Mouse (Mus musculus) ovary, postnatal 36 days (tissue): Measurements from ENCODE around the gene Dctn2.
A peak's percentile ranks its signal among the peaks of the same experiment; 100 is the strongest.

Experiments used
- DNase-seq: peaks from one replicate; pipeline ENCODE4 v3.0.0; 2022; ENCODE audit warnings: low spot score, mixed read lengths

Dctn2 gene

GRCm38 (mm10) chr10:127263631-127264030, 2.5 kb upstream of the Dctn2 start:
- no peak for DNase-seq

- no peak for DNase-seq
Observed at GRCm38 (mm10) chr10:127264336-127264735, 1.8 kb upstream of the Dctn2 start.

- no peak for DNase-seq
Observed at GRCm38 (mm10) chr10:127264971-127265370, 1.2 kb upstream of the Dctn2 start.

GRCm38 (mm10) chr10:127265727-127266111, 449 bp upstream of the Dctn2 start:
- no peak for DNase-seq

GRCm38 (mm10) chr10:127267318-127267717, 1.1 kb downstream of the Dctn2 start:
- no peak for DNase-seq

GRCm38 (mm10) chr10:127268401-127268800, 2.2 kb downstream of the Dctn2 start:
- DNase-seq = no peak

DNA sequence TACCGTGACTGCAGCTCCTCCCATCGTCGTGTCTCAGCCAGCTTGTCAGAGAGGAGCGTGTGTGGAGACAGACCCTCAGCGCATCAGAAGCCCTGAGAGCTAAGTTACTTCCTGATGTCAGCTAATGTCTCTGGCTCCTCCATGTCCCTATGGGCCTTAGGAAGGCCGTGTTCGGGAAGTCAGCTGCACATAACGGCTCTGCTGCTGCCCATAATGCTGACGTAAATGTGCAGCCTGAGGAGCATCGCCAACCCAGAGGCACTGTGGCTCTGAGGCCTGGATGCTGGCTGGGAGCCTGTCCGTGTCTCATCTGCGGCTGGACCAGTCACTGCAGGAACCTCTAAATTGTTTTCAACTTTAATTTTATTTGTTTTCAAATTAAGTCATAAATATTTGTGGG, 2.9 kb downstream of the Dctn2 start:
- no peak for DNase-seq

DNA sequence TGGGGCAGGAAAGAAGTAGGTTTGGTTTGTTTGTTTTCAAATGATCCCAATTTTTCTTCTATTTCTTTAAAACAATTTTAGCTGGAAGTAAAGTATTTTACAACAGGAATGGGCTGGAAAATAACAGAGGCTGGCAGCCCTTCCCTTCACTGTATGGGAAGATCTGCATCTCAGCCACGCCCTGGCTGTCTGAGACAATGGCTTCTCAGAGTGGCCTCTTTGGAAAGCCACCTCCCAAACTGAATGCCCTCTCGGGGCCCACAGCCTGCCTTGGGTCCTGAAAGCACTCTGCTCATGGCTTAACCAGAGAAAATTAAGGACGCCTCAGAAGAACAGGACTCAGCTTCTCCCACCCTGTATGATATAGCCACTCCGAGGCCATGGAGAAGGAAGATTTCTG, 3.7 kb downstream of the Dctn2 start:
- DNase-seq = no peak

GRCm38 (mm10) chr10:127272371-127272770, 6.2 kb downstream of the Dctn2 start:
- no peak for DNase-seq

- DNase-seq = no peak
Observed at GRCm38 (mm10) chr10:127274261-127275022, 8.3 kb downstream of the Dctn2 start.

DNA sequence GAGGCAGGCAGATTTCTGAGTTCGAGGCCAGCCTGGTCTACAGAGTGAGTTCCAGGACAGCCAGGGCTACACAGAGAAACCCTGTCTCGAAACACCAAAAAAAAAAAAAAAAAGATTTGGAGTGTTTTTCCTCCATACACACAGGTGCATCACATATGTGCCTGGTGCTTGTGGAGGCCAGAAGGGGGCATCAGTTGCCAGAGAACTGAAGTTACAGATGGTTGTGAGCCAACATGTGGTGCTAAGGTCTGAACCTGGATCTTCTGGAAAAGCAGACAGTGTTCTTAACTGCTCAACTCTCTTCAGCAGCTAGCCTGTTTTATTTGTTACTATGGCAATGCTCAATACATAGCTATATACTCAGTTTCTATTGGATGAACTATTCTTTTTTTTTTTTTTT, 13.6 kb downstream of the Dctn2 start:
- DNase-seq = no peak

DNA sequence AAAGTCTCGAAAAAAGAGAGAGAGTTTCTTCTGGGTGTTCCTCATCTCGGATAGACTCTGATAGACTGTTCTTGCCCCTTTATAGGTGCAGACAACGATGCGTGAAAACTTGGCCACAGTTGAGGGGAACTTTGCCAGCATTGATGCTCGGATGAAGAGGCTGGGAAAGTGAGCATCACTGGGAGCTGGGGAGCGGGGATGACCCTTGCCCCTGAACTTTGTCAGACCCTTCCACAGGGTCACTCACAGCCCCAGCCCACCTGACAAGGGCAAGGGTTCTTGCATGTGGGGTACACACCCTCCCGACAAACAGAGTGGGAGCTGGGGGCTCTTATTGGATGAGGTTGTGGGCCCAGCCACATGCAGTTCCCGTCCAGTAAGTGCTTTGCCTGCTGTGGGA, 15.1 kb downstream of the Dctn2 start:
- no peak for DNase-seq

GRCm38 (mm10) chr10:127282620-127283215, 16.6 kb downstream of the Dctn2 start:
- peak; percentile 44 for DNase-seq

GRCm38 (mm10) chr10:127284105-127284622, 18.0 kb downstream of the Dctn2 start:
- DNase-seq = no peak

DNA sequence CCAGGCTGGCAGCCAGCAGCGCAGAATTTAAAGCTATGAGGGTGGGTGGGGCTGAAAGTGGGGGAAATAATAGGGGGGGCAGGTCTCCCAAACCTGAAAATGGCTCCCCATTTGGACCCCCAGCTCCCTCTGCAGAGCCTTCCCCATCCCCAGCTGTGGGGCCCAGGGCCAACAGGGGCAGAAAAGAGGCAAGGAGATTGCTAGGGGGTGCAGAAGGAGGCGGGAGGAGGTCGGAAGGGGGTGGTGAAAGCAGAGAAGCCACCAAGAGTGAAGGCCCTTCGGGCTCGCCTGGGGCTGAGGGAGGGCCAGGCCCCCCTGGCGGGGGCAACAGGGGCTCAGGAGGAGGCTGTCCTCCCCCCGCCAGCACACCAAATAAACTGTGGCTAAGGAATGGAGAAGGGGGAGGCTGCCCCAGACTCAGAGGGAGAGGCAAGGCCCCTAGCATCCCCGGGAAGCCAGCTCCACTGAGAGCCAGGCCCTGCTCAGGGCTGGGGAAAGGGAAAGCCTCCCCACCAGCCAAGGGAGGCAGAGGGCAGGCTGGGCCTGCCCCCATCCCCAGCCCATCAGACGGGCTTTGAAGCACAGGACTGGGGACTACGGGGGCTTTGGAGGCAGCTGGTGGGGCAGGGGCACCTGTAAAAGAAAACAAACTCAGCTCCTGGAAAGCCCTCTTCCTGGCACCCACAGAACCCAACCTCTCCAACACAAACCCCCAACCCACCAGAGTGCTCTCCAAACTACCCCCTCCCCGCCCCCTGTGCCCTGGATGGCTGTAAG, 18.7 kb downstream of the Dctn2 start:
- no peak for DNase-seq

DNA sequence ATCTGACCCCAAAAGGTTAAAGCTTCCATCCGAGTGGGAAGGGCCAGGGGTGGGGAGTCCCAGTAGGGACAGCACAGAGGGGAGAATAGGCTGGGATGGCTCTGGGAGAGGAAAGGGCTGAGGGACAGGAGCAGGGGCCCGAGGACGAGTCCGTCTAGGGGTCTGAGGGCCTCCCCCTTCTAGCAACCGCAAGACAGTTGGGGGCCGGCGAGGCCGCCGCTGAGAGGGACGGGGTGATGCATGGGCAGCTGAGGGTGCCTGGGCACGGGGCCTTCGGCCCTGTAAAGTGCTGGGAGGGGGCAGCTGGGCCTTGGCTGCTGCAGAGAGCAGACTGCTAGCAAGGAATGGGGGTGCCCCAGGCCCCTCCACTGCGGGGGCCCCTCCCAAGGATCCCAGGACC, 19.5 kb downstream of the Dctn2 start:
- no peak for DNase-seq

DNA sequence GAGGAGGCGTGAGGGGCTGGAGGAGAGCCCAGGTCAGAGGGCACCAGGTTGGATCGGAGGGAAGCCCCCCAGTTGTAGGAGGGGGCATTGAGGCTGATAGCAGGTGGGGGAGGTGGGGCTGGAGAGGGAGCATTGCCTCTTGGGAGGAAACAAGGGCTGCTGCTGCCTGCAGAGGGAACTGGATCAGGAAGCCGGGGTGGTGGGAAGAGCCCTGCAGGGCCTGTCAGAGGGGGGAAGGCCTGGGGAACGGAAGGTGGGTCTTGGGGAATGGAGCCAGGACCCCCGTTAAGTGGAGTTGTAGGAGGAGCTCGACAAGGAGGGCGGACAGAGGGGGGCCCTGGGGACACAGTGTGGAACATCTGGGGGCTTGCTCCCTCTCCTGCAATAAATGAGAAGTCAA, 20.0 kb downstream of the Dctn2 start:
- no peak for DNase-seq

GRCm38 (mm10) chr10:127286730-127287129, 20.6 kb downstream of the Dctn2 start:
- DNase-seq = no peak

- DNase-seq = no peak
Observed at GRCm38 (mm10) chr10:127287271-127287935, 21.2 kb downstream of the Dctn2 start.

DNA sequence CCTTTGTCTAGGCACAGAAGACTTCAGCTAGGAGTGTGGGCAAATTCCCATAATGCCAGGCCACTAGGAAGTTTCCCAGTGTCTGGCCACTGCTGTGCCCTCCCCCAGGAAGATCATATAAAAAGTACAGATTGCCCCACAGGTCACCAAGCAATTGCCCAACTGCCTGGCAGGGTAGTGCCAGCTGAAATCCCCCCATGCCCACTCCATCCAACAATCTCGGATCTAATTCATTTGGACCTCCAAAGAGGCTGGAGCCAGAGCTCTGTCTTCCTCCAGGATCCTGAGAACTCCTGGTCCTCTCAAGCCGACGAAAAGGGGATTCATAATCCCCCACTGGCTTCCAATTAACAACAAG, 21.7 kb downstream of the Dctn2 start:
- DNase-seq = no peak

DNA sequence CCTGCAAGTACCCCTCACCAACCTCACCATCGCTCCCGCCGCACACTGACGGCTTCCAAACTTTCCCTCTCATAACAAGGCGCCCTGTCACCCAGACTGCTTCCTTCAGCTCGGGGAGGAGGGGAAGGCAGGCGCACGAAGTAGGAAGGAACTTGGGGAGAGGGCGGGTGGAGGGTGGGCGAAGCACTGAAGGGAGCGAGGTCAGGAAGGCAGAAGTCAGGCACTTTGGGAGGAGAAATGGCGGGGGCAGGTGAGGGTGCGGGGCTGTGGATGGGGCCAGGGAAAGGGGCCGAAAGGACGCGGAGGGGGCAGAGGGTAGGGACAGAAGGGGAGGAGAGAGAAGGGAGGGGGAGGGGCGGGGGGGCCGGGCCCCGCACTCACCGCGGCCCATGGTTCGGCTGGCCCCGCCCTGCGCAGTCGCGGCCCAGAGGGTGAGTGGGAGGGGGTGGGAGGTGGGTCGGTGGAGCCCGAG, 22.2 kb downstream of the Dctn2 start:
- no peak for DNase-seq
